Mouse (Mus musculus): ENCODE results near the gene Shb. TPM values are rescaled to one million over a fixed set of nuclear protein-coding genes. Genes with fewer than 3 reads are reported as not detected.

Gene Shb
- polyA plus RNA-seq, 1 experiment from 2014 or later, result 6.3 TPM

DNA sequence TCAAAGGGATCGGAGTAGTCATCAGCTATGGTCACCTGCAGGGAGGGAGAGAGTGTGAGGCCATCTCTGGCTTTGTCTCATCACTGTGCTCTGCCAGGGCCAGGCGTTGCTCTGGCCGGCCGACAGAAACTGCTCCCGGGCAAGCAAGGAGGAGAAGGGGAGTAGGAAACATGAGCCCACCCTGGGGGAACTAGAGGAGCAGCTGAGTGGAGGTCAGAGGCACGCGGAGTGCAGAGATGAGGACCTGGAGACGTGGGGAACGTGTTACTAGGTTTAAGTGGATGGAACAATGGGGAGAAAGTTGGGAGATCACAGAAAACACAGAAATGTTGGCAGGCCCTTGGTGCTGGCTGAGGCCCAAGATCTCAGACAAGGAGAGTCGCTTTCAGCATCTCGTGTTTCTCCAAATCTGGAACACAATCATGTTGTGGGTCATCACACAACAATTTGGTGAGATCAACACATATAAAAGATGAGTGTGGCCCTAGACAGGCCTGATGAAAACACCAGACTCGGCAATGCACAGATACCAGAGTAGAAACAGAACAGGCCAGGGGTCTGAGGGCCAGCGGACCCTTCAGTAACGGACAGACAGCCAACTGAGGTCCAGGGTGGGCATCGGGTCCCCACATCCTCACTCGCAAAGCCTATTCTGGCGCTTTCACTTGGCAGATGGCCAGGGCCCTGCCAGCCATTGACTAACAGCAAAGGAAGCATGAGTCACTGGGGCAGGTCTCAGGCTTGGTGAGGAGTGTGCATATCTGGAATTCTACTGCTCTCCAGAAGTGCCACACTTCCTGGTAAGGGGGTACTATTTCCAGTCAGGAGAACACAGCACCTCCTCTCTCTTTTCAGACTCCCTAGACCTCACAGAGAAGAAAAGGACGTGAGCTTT is 42.9 kb downstream of the Shb start:
- H3K27ac ChIP-seq, result 0 out of 2 replicates have a peak overlapping the region, but pooled peaks have one; percentile 44
- no peaks in the 10 kb centered on the region for H3K9me3 ChIP-seq
- H3K4me3 ChIP-seq, result no peak overlapping the region
- no peak for ATAC-seq (replicated peaks)
- no peak overlapping the region for H3K9ac ChIP-seq
- peaks cover 52% of the 10 kb centered on the region for H3K4me1 ChIP-seq
- H3K36me3 ChIP-seq (replicated peaks), result no peaks in the 10 kb centered on the region
- no peak overlapping the region for H3K4me2 ChIP-seq
- WGBS, result 30% methylated on average over 18 of the region's 18 CpGs
- H3K27me3 ChIP-seq (replicated peaks), result no peaks in the 10 kb centered on the region; the same call in 1 of the 2 replicates

DNA sequence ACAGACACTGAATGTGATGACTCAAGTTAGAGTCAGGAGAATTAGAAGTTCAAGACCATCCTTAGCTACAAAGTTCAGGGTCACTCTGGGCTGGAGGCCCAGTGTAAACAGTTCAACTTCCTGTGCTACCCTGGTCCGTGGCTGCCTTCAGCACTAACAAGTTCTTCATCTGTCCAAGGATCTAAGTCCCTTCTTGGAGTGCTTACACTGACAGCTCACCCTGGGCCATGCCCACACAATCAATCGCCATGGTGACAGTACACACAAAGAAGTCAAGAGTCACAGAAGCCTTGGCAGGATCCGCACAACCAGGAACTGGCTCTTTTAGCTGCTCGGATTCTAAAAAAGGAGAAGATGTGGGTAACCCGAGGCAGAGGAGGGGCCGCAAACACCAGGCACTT is 44.6 kb downstream of the Shb start:
- no peak overlapping the region for H3K4me2 ChIP-seq
- H3K36me3 ChIP-seq (replicated peaks), result no peaks in the 10 kb centered on the region
- no peaks in the 10 kb centered on the region for H3K27me3 ChIP-seq (replicated peaks)
- no peak overlapping the region for H3K4me3 ChIP-seq
- H3K27ac ChIP-seq, result no peak overlapping the region
- H3K9ac ChIP-seq, result no peak overlapping the region
- WGBS, result 38% methylated on average over 6 of the region's 6 CpGs
- peaks cover 39% of the 10 kb centered on the region for H3K4me1 ChIP-seq
- ATAC-seq (replicated peaks), result no peak
- H3K9me3 ChIP-seq, result no peaks in the 10 kb centered on the region

DNA sequence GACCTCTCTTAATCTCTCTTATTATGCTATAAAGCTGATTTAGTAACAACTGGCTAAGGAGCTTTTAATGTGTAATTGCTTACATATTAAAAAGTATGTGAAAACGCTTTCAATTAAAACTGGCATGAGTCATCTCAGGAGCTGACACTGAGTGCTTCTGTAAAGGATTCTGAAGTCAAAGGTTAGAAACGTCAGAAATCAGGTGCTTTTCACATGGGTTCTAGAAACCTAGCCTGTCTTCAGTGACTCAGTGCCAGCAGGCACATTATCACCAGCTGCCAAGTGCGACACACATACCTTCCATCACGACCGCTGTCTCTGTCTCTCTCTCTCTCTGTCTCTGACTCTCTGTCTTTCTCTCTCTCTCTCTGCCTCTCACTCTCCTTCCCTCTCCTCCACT is 47.2 kb downstream of the Shb start:
- Histone ChIP-seq H3K27me3 (replicated peaks) (no peaks in the 10 kb centered on the region), H3K27ac (no peak overlapping the region), H3K9ac (no peak overlapping the region), H3K36me3 (replicated peaks) (no peaks in the 10 kb centered on the region), H3K4me1 (peaks cover 18% of the 10 kb centered on the region), H3K9me3 (no peaks in the 10 kb centered on the region), H3K4me3 (no peak overlapping the region), H3K4me2 (no peak overlapping the region)
- no peak for ATAC-seq (replicated peaks)
- WGBS, result 75% methylated on average over 5 of the region's 5 CpGs

DNA sequence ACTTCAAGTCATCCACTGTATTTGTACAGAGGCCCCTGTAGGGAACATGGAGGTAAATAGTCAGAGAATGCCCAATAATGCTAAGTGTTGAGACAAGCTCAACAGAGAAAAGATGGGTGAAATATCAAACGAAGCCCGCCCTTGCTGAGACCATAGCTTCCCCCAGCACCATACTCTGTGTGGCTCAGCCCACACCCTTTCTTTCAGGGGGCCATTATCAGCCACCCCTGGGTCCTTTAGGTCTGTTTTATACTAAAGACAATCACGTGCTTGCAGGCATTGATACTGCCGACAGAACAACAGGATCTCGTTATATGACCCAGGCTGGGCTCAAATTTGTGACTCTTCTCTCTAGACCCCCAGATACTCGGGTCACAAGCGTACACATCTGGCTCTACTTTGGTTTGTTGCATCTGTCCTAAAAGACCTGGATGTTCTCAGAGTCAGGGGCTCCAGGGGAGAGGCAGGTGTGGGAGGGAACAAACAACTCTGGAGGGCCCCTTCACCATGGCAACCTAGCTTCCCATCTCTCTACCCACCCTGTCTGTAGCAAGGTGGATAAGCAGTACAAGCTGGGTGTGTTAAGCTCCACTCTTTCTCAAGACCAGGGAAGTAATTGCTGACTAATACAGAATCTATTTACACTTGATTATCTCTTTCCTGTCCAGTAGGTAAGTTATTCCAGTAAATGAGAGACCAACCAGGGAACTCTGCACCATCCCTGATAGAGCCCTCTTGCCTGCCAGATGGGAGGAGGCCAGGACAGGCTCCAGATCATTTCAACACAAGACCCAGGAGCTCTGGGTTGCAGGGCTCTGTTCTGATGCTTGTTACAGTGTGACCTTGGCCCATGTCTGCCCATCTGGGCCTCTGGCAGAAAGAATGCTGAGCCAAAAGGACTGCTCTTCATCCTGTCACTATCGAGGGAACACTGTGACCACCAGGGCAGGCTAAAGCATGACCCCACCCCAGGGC is 48.7 kb downstream of the Shb start:
- H3K9ac ChIP-seq, result no peak overlapping the region
- H3K4me1 ChIP-seq, result peaks cover 16% of the 10 kb centered on the region
- H3K36me3 ChIP-seq (replicated peaks), result no peaks in the 10 kb centered on the region
- no peak overlapping the region for H3K27ac ChIP-seq
- 72% methylated on average over 8 of the region's 8 CpGs for WGBS
- no peaks in the 10 kb centered on the region for H3K27me3 ChIP-seq (replicated peaks)
- no peaks in the 10 kb centered on the region for H3K9me3 ChIP-seq
- no peak for ATAC-seq (replicated peaks)
- no peak overlapping the region for H3K4me2 ChIP-seq
- H3K4me3 ChIP-seq, result no peak overlapping the region

DNA sequence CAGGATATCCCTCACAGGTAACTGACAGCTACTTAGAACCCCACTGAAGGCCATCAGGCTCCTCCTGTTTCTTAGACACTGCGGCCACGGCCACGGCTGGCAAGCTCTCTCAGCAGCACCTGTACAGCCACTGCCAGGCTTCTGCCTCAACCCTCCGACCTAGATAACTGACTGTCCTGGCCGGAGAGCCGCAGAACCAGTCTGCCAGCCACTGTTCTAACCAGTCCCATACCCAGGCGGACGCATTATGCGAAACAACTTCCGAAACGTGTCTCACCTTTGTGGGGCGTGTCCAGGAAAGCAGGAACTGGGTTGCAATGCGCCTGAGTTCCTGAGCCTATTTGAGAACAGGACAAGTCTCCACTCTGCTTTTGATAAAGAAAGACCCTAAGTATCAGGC is 50.0 kb downstream of the Shb start:
- 90% methylated on average over 13 of the region's 13 CpGs for WGBS
- H3K9ac ChIP-seq, result no peak overlapping the region
- no peak for ATAC-seq (replicated peaks)

DNA sequence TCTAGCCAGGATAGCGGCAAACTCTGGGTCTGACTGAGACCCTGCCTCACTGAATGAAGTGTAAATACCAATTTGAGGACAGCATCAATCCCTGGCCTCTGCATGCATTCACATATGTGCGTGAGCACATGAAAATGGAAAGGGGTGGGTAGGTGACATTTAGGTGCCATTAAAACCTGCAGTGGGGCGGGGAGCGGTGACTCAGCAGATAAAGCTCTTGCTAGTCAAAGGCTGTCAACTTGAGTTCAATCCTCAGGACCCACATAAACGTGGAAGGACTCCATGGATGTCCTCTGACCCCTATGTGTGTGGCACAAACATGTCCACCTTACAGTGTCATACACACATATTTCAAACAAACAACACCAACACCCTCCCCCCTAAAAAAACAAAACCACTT is 50.8 kb downstream of the Shb start:
- no peak overlapping the region for H3K27ac ChIP-seq
- ATAC-seq (replicated peaks), result no peak
- no peak overlapping the region for H3K4me2 ChIP-seq
- WGBS, result 85% methylated on average over 5 of the region's 5 CpGs
- H3K4me1 ChIP-seq, result peaks cover 30% of the 10 kb centered on the region
- H3K4me3 ChIP-seq, result no peak overlapping the region
- no peak overlapping the region for H3K9ac ChIP-seq
- H3K36me3 ChIP-seq (replicated peaks), result no peaks in the 10 kb centered on the region
- no peaks in the 10 kb centered on the region for H3K9me3 ChIP-seq
- H3K27me3 ChIP-seq (replicated peaks), result no peaks in the 10 kb centered on the region

More for the DNA sequence above, 50.0 kb downstream of the Shb start:
- no peak overlapping the region for H3K4me2 ChIP-seq
- no peak overlapping the region for H3K4me3 ChIP-seq
- H3K27me3 ChIP-seq (replicated peaks), result no peaks in the 10 kb centered on the region
- H3K36me3 ChIP-seq (replicated peaks), result no peaks in the 10 kb centered on the region
- no peak overlapping the region for H3K27ac ChIP-seq
- H3K4me1 ChIP-seq, result peaks cover 28% of the 10 kb centered on the region
- H3K9me3 ChIP-seq, result no peaks in the 10 kb centered on the region

DNA sequence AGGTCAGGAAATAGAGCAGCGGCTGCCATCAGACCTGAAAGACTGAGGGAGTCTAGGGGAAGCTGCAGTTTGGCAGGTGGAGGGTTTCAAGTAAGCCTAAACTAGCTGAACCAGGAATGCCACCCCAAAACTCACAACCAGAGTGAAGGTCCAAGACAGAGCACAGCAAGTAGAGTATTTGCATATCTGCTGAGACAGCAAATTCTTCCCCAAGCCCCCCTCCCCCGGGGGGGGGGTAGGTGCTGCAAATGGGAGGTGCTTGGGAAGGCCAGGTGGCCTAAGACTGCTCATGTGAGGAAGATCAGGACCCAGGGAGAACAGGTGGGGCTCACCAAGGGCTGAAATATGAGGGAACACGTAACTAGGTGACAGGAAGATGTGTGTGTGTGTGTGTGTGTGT is 51.7 kb downstream of the Shb start:
- Histone ChIP-seq H3K36me3 (replicated peaks) (no peaks in the 10 kb centered on the region), H3K27ac (no peak overlapping the region), H3K4me3 (no peak overlapping the region), H3K9ac (no peak overlapping the region), H3K4me2 (no peak overlapping the region), H3K4me1 (peaks cover 30% of the 10 kb centered on the region), H3K9me3 (no peaks in the 10 kb centered on the region), H3K27me3 (replicated peaks) (no peaks in the 10 kb centered on the region)
- 68% methylated on average over 3 of the region's 3 CpGs for WGBS
- ATAC-seq (replicated peaks), result no peak

DNA sequence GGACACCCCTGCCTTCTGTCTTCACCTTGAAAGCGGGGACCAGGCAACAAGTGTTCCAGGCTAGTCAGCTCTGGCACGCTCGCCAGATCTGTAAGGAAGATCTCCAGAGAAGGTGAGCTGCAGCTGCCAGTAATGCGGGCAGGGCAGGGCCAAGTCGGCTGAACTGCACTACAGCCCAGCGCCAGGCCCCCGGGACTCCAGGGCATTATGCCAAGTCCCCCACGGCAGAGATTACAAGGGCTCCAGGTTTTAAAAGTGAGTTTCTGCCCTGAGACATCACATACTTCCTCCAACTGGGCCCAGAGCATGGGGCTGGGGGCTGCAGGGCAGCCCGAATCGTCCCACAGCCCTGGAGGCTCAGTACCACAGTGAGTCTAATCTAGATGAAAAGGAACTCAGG is 52.8 kb downstream of the Shb start:
- peaks cover 30% of the 10 kb centered on the region for H3K4me1 ChIP-seq
- no peak for ATAC-seq (replicated peaks)
- H3K27ac ChIP-seq, result no peak overlapping the region
- no peak overlapping the region for H3K4me3 ChIP-seq
- H3K9me3 ChIP-seq, result no peaks in the 10 kb centered on the region
- no peaks in the 10 kb centered on the region for H3K36me3 ChIP-seq (replicated peaks)
- 66% methylated on average over 10 of the region's 10 CpGs for WGBS
- H3K4me2 ChIP-seq, result no peak overlapping the region
- no peaks in the 10 kb centered on the region for H3K27me3 ChIP-seq (replicated peaks)
- no peak overlapping the region for H3K9ac ChIP-seq

DNA sequence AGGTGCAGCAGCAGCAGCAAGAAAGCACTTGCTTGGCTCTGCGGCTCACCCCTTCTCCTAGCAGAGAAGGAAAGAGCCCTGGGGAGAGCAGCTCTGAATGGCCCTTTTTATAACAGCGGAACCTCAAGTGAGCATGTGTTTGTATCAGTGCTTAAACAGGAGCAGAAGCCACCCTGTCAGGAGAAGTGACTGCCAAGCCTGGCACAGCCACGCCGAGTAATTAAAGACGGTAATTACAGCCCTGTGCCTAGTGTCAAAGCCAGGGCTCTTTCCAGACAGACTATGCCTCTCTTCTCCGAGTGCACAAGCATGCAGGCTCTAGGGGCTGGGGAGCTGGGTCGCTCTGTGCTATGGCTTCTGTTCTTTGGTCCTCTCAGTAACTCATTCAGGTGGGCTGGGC is 54.1 kb downstream of the Shb start:
- peak; percentile 51; the same call in 1 of the 2 replicates for ATAC-seq (replicated peaks)
- H3K9ac ChIP-seq, result no peak overlapping the region
- no peaks in the 10 kb centered on the region for H3K27me3 ChIP-seq (replicated peaks)
- H3K27ac ChIP-seq, result no peak overlapping the region
- no peaks in the 10 kb centered on the region for H3K9me3 ChIP-seq
- H3K36me3 ChIP-seq (replicated peaks), result no peaks in the 10 kb centered on the region
- no peak overlapping the region for H3K4me3 ChIP-seq
- no peak overlapping the region for H3K4me2 ChIP-seq
- peaks cover 34% of the 10 kb centered on the region for H3K4me1 ChIP-seq
- WGBS, result 47% methylated on average over 7 of the region's 7 CpGs

DNA sequence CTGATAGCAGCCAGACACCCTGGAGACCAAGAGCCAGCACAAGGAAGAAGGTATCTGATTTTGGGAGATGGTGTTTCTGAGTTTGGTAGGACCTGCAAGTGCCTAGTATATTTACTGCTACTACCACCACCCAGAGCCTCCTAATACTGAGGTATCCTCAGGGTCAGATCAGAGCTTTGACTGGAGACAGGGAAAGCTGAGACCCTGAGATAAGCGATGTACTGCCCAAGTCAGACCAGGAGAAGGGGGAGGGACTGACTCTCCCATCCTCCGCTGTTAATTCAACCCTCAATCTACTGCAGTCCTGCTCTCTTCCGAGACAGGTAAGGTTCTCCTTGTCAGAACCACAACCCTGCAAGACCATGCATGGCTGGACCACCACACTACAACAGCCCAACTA is 55.2 kb downstream of the Shb start:
- 86% methylated on average over 3 of the region's 3 CpGs for WGBS

DNA sequence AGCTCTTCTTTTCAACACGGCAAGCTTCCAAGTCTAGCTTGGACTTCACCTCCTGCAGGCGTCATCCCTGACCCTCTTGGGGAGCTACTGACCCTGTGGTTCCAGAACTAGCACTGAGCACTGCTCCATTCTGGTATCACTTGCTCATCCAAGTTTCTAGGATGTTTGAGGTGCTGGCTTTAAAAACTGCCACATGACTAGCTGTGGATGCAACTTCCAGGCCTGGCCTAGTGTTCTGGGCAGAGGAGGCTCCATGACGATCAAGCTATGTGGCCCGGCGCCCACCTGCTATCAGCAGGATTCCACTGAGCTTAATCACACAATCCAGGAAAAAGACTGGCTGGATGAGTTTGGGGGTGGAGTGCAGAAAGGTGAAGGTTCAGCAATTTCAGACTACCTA is 57.4 kb downstream of the Shb start:
- Histone ChIP-seq H3K4me3 (no peak overlapping the region), H3K9me3 (no peaks in the 10 kb centered on the region), H3K27ac (no peak overlapping the region), H3K27me3 (replicated peaks) (no peaks in the 10 kb centered on the region), H3K9ac (no peak overlapping the region), H3K4me2 (no peak overlapping the region), H3K36me3 (replicated peaks) (no peaks in the 10 kb centered on the region), H3K4me1 (peaks cover 52% of the 10 kb centered on the region)
- WGBS, result 89% methylated on average over 5 of the region's 5 CpGs
- ATAC-seq (replicated peaks), result no peak

More for the DNA sequence above, 55.2 kb downstream of the Shb start:
- Histone ChIP-seq H3K4me1 (peaks cover 45% of the 10 kb centered on the region), H3K27ac (no peak overlapping the region), H3K9me3 (no peaks in the 10 kb centered on the region), H3K36me3 (replicated peaks) (no peaks in the 10 kb centered on the region), H3K4me2 (no peak overlapping the region), H3K9ac (no peak overlapping the region), H3K4me3 (no peak overlapping the region), H3K27me3 (replicated peaks) (no peaks in the 10 kb centered on the region)
- ATAC-seq (replicated peaks), result no peak

DNA sequence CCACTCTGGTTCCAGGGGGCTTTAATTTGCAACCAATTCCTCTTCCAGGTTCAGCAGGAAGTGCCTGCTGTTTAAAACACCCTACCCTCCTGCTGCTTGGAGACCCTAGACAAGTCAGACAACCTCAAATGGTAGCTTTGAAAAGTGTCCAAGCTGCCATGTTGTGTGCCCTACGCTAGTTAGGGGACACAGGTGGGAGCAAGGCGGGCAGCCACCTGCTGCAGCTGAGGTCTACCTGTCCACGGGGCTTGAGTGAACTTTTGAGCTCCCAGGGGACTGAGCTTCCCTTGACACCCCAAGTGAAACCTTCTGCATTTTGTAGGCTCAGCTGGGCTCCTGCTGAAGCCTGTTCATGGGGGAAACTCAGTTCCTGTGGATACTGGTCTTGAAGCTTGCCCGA is 58.1 kb downstream of the Shb start:
- Histone ChIP-seq H3K9me3 (no peaks in the 10 kb centered on the region), H3K27ac (no peak overlapping the region), H3K4me3 (no peak overlapping the region), H3K4me2 (no peak overlapping the region), H3K36me3 (replicated peaks) (no peaks in the 10 kb centered on the region), H3K27me3 (replicated peaks) (no peaks in the 10 kb centered on the region), H3K9ac (no peak overlapping the region), H3K4me1 (peaks cover 47% of the 10 kb centered on the region)
- ATAC-seq (replicated peaks), result no peak
- WGBS, result 93% methylated on average over 4 of the region's 4 CpGs

All from midbrain, embryonic 15.5 days (tissue).